9 mouse cellular contexts compared by ENCODE assay signal in genomic region chr8:46769408-46770180, GRCm38 (mm10). TPM values are rescaled to one million over a fixed set of nuclear protein-coding genes. Genes with fewer than 3 reads are reported as not detected.
DNase-seq lines count a peak whose midpoint lies in the region; ATAC-seq and TF ChIP-seq lines count a peak whose summit lies in the region.
"Had no signal": no experiment of that assay in that cellular context is flagged by ENCODE, and none has a peak within 500 bp of the region (broad histone marks: within the 10 kb centered on the region; RNA-seq: fewer than 3 reads in every experiment).

No protein-coding gene starts in this region.

- no peaks in the 10 kb centered on the region for H3K9me3 ChIP-seq in heart, postnatal 0 days (replicated peaks; ENCODE audit: control insufficient read depth, low read length)
- H3K9me3 ChIP-seq in heart, embryonic 11.5 days (replicated peaks; ENCODE audit: control insufficient read depth, low read length): no peaks in the 10 kb centered on the region
- H3K9me3 ChIP-seq in hindbrain, embryonic 12.5 days (replicated peaks): no peaks in the 10 kb centered on the region
- no peaks in the 10 kb centered on the region for H3K9me3 ChIP-seq in liver, embryonic 12.5 days (replicated peaks)

- ATAC-seq in heart, postnatal 0 days (ENCODE audit: insufficient read depth, low read depth): no peak
- ATAC-seq in heart, embryonic 11.5 days (replicated peaks; ENCODE audit: insufficient number of reproducible peaks, low FRiP score, low TSS enrichment): no peak
- ATAC-seq in hindbrain, embryonic 12.5 days (ENCODE audit: low FRiP score): peak; percentile 48; the same call in 1 of the 2 replicates
- peak; percentile 50; the same call in 1 of the 2 replicates for ATAC-seq in liver, embryonic 12.5 days

- WGBS in heart, postnatal 0 days: 74% methylated on average over 11 of the region's 11 CpGs
- WGBS in heart, embryonic 11.5 days (ENCODE audit: insufficient replicate concordance): 67% methylated on average over 11 of the region's 11 CpGs
- WGBS in hindbrain, embryonic 12.5 days: 46% methylated on average over 11 of the region's 11 CpGs
- 68% methylated on average over 11 of the region's 11 CpGs for WGBS in liver, embryonic 12.5 days (ENCODE audit: insufficient replicate concordance)

- H3K36me3 ChIP-seq in heart, postnatal 0 days (replicated peaks; ENCODE audit: control insufficient read depth, insufficient read depth, low read length): no peaks in the 10 kb centered on the region; the same call in 1 of the 2 replicates
- no peaks in the 10 kb centered on the region; the same call in 1 of the 2 replicates for H3K36me3 ChIP-seq in heart, embryonic 11.5 days (ENCODE audit: control insufficient read depth, insufficient read depth, low read length)
- H3K36me3 ChIP-seq in hindbrain, embryonic 12.5 days: no peaks in the 10 kb centered on the region
- no peaks in the 10 kb centered on the region for H3K36me3 ChIP-seq in liver, embryonic 12.5 days

- peaks cover 5% of the 10 kb centered on the region; the same call in 1 of the 2 replicates for H3K4me1 ChIP-seq in heart, postnatal 0 days (ENCODE audit: control insufficient read depth, insufficient read depth)
- H3K4me1 ChIP-seq in heart, embryonic 11.5 days (ENCODE audit: control insufficient read depth, insufficient read depth, low read length): peaks cover 10% of the 10 kb centered on the region
- H3K4me1 ChIP-seq in hindbrain, embryonic 12.5 days: peaks cover 30% of the 10 kb centered on the region
- peaks cover 59% of the 10 kb centered on the region for H3K4me1 ChIP-seq in liver, embryonic 12.5 days

- no peak for TF ChIP-seq EP300 in heart, postnatal 0 days (IDR thresholded peaks at IDR 0.05; ENCODE audit: low read depth)

- H3K9ac ChIP-seq in heart, postnatal 0 days (replicated peaks; ENCODE audit: low read depth, low read length): no peak overlapping the region
- H3K9ac ChIP-seq in heart, embryonic 11.5 days (ENCODE audit: low read depth, low read length): no peak overlapping the region
- H3K9ac ChIP-seq in hindbrain, embryonic 12.5 days: no peak overlapping the region
- H3K9ac ChIP-seq in liver, embryonic 12.5 days: no peak overlapping the region
- H3K9ac ChIP-seq: liver, embryonic 14.5 days had no signal

- H3K4me3 ChIP-seq in heart, postnatal 0 days (ENCODE audit: low read depth, low read length): no peak overlapping the region
- H3K4me3 ChIP-seq in heart, embryonic 11.5 days (ENCODE audit: low read depth, low read length): no peak overlapping the region
- H3K4me3 ChIP-seq in hindbrain, embryonic 12.5 days: no peak overlapping the region
- H3K4me3 ChIP-seq in liver, embryonic 12.5 days: no peak overlapping the region

- no peak overlapping the region for H3K4me2 ChIP-seq in heart, postnatal 0 days (ENCODE audit: low read depth, low read length)
- no peak overlapping the region for H3K4me2 ChIP-seq in heart, embryonic 11.5 days
- no peak overlapping the region for H3K4me2 ChIP-seq in hindbrain, embryonic 12.5 days (replicated peaks)
- H3K4me2 ChIP-seq in liver, embryonic 12.5 days: no peak overlapping the region

- TF ChIP-seq CTCF in heart, postnatal 0 days (IDR thresholded peaks at IDR 0.05; ENCODE audit: low read depth): no peak

- no peak for DNase-seq in heart, postnatal 0 days (ENCODE audit: low spot score)
- DNase-seq in embryo, embryonic 10.5 days (ENCODE audit: low spot score): peak; percentile 40
- DNase-seq in lung, postnatal 25 days (ENCODE audit: low spot score): no peak
- DNase-seq in urinary bladder, postnatal 36 days (ENCODE audit: low spot score in 2 of 2): no peak
- no peak for DNase-seq in adrenal gland, adult 8-10 months

- H3K27ac ChIP-seq in heart, postnatal 0 days (ENCODE audit: low read depth): peak overlapping the region; percentile 57
- H3K27ac ChIP-seq in heart, embryonic 11.5 days (ENCODE audit: low read depth, low read length): no peak overlapping the region
- no peak overlapping the region for H3K27ac ChIP-seq in hindbrain, embryonic 12.5 days
- peak overlapping the region; percentile 15; the same call in 1 of the 2 replicates for H3K27ac ChIP-seq in liver, embryonic 12.5 days
- H3K27ac ChIP-seq: liver, embryonic 14.5 days had no signal

- H3K27me3 ChIP-seq in heart, postnatal 0 days (ENCODE audit: control insufficient read depth, insufficient read depth, low read length): no peaks in the 10 kb centered on the region
- H3K27me3 ChIP-seq in heart, embryonic 11.5 days (ENCODE audit: control insufficient read depth, insufficient read depth, low read length): no peaks in the 10 kb centered on the region
- no peaks in the 10 kb centered on the region for H3K27me3 ChIP-seq in hindbrain, embryonic 12.5 days
- no peaks in the 10 kb centered on the region for H3K27me3 ChIP-seq in liver, embryonic 12.5 days (replicated peaks)

RNA-seq across cellular contexts. Expression of gene Irf2, which starts 30.1 kb away (rescaled TPM):
- total RNA-seq in heart, postnatal 0 days (2014; rRNA removed; ENCODE audit: low replicate concordance): 3.5 and 4.6 TPM in 2 replicates
- polyA plus RNA-seq in heart, postnatal 0 days (2015; fragmentation: Nextera tagmentation; extraction: Ambion mirVana): 22.2 and 22.5 TPM in 2 replicates
- 11.6 and 16.5 TPM in 2 replicates for polyA plus RNA-seq in heart, embryonic 11.5 days (2014; fragmentation: Nextera tagmentation; extraction: Ambion mirVana)
- 11.5 and 11.9 TPM in 2 replicates for polyA plus RNA-seq in hindbrain, embryonic 12.5 days (2016; fragmentation: Nextera tagmentation; extraction: Ambion mirVana)
- 14.8 and 17.5 TPM in 2 replicates for polyA plus RNA-seq in liver, embryonic 12.5 days (2016; fragmentation: Nextera tagmentation; extraction: Ambion mirVana)
- 10 to 100 TPM; 55.9 to 62.2 (median 60.3) TPM for total RNA-seq in adrenal gland, adult 8-10 months (2022)

Comparison
In these comparisons a context has a peak if more than half of its experiments do, and no peak if none do; other contexts are left out.
1. H3K27ac ChIP-seq: peak in heart, postnatal 0 days (single experiment) and liver, embryonic 12.5 days (single experiment); none in heart, embryonic 11.5 days (single experiment) and hindbrain, embryonic 12.5 days (single experiment).
2. ATAC-seq: peak in hindbrain, embryonic 12.5 days (single experiment) and liver, embryonic 12.5 days (single experiment); none in heart, postnatal 0 days (single experiment) and heart, embryonic 11.5 days (single experiment).